Mouse (Mus musculus) embryo, embryonic 11 days (tissue): ENCODE measurements around the gene Trdmt1.
"Not testable (repeated sequence)": the region's sequence is repeated elsewhere in the genome, so short reads cannot be mapped to it uniquely, and the experiment has no call there.

Experiments
- DNase-seq: peaks from one replicate; pipeline ENCODE4 v3.0.0-alpha.2; 2015

Gene Trdmt1

DNA sequence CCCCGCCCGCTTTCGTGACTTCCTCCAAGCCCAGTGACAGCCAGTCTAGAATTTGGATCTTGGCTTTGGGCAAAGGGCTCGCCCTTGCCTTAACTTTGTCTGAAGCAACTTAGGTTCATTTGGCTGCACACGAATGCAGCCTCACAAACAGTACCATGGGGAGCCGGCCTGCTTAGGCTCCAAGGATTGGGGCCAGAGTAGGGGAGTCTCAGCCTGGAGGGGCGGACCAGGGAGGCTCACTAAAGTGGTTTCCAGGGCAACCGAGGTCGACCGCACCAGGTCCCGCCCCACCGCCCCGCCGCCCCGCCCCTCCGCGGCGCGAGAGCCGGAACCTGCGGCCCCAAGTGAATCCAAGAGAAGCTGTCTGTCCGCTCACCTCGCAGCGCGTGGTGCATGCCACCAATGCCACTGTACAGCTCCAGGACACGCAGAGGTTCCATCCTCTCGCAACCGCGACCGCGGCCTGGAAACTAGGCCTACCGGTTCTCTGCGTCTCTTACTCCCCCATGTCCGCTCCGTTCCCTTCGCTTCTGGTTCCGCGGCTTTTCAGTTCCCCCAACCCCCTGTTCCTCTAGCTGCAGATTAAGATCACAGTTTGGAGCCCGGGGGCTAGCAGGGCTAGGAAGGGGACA is at the start of gene Trdmt1:
Gene Trdmt1, minus strand, starts transcription at position 476 of the 632 bp plus-strand sequence.
- DNase-seq = peak; percentile 96

DNA sequence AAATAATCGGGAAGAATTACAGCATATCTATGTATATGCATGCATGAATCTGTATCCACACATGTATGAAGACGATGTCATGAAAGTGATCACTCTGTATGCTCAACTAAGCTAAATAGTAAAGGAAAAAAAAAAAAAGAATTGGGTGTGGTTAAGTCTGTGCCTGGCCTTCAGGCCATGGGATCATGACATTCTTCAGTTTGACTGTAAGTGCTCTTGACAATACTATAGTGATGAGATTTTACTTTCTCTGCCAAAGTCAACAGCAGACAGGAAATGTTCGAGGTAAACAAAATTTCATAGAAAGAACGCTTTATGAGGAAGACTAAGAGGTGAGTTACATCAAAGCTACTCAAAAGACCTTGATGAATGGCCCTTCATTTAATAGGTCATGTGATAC is 48.9 kb upstream of the Trdmt1 start:
- no peak for DNase-seq

DNA sequence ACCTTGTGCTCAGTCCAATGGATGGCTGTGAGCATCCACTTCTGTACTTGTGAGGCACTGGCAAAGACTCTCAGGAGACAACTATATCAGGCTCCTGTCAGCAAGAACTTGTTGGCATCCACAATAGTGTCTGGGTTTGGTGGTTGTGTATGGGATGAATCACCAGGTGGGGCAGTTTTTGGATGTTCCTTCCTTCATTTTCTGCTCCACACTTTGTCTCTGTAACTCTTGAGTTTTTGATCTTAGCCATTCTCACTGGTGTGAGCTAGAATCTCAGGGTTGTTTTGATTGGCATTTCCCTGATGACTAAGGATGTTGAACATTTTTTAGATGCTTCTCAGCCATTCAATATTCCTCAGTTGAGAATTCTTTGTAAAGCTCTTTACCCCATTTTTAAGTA is 39.3 kb upstream of the Trdmt1 start:
- DNase-seq = not testable (repeated sequence)

DNA sequence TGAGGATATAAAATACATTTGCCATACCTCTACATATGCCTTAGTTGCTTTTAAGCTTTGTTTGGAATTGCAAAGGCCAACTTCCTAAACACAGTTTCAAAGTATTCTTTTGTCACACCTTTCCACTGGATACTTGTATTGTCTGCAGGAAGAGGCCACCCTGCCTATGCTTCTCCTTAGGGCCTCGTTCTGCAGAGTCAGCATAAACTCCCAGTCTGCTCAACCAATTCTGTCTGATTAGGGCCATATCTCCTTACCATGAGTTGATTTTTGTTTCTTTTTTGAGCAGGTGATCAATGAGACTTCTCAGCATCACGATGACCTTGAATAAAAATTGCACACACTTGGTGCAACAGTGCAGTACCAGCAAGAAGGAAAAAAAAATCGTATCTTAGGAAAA is 37.7 kb upstream of the Trdmt1 start:
- no peak for DNase-seq

DNA sequence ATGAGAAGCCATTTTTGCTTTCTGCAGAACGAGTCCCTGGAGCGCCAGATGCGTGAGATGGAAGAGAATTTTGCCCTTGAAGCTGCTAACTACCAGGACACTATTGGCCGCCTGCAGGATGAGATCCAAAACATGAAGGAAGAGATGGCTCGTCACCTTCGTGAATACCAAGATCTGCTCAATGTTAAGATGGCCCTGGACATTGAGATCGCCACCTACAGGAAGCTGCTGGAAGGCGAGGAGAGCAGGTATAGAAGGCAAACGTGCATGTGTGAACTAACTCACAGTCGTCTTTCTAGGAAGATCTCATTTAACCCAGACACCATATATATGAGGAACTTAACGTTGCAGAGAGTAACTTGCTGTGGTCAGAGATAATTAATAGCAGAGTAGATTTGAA is 35.5 kb upstream of the Trdmt1 start:
- DNase-seq = no peak

DNA sequence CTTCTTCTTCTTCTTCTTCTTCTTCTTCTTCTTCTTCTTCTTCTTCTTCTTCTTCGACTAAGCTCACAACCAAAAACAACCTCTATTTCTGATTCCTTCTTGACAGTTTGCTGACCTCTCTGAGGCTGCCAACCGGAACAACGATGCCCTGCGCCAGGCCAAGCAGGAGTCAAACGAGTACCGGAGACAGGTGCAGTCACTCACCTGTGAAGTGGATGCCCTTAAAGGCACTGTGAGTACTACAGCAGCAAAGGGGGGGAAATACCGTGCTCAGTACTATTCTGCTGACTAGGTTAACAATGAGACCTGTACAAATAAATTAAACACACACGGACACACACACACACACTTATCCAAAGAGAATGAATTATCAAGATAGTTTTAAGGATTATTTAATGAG is 34.8 kb upstream of the Trdmt1 start:
- DNase-seq = no peak

DNA sequence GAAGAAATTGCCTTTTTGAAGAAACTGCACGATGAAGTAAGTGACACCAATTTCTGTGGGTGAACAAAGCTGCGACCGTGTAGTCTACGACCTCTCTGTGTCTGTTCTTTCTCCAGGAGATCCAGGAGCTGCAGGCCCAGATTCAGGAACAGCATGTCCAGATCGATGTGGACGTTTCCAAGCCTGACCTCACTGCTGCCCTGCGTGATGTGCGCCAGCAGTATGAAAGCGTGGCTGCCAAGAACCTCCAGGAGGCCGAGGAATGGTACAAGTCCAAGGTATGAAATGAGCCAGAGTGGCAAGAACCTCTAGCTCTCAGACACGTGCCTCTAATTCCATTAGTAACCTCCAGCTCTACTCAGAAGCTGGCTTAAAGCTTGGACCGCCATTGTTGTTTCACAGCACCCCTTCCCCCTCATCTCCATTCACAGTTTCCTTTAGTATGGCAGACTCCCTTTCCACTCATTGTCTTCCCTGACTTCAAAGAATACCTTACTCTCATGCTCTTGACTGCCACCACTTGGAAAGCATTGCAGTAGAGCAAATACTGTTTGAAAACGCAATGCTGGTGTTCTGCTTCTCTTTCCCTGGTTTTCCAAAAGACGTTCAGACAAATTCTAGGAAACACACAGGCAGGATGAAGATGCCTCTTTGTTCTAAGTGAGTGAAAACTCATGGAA is 34.1 kb upstream of the Trdmt1 start:
- no peak for DNase-seq

DNA sequence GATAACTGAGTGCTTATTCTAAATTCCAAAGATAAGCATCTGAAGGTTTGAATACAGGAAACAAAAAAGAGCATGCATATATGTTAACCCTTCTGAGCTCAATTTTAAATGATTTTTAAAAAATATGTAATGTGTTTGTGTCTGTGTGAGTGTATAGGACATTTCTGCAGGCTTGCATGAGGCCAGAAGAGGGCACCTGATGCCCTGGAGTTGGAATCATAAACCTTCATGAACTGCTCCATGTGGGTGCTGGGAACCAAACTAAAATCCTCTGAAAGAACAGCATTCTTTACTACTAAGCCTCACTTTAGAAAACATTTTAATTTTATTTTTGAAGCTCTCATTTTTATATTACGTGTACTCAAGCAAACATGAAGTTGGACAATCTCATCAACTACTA is 32.9 kb upstream of the Trdmt1 start:
- no peak for DNase-seq

DNA sequence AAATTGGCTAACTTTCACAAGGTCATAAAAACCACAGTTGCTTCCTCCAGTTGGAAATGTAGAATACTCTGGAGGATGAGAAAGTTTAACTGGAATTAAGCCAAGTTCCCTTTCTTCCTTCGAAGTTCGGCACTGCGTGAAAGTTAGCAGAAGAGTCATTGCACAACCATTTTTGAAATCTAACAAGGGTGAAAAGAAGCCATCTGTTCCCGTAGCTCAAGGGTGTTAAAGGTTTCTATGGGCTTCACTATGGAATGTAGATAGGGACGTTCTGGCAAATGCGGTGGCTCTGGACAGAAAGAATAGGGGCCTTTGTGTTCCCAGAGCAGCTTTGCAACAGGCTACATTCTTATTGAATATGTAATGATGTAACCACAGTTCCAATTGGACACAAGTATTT is 31.5 kb upstream of the Trdmt1 start:
- peak; percentile 69 for DNase-seq

DNA sequence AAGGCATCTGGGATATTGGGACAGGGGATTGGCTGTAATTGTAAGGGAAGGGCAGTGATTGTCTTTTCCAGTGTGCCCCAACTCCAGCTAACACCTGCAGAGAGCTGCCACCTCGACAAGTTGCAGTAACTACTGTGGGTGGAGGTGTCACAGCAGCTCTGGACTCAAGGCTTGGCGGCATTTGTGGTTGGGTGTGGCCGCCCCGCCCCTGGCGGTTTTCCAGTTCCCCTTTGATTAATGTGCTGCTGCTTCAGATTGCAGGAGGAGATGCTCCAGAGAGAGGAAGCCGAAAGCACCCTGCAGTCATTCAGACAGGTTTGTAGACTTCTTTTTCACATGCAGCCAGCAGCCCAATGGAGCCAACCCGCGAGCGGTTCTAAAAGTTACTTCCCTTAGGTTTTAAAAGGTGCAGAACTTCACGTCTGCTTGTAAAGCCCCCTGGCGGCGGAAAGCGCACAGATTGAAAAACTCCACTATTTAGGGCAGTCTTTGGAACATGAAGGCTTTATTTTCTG is 30.9 kb upstream of the Trdmt1 start:
- DNase-seq = peak; percentile 90

DNA sequence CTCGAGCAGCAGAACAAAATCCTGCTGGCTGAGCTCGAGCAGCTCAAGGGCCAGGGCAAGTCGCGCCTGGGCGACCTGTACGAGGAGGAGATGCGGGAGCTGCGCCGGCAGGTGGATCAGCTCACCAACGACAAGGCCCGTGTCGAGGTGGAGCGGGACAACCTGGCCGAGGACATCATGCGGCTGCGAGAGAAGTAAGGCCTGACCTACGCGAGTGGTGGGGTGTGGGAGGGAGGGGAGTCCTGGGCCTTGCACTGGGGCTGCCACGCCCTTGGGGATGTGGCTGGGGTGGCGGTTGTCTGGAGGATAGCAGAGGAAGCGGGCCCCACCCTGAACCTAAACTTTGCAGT is 30.3 kb upstream of the Trdmt1 start:
- peak; percentile 54 for DNase-seq

DNA sequence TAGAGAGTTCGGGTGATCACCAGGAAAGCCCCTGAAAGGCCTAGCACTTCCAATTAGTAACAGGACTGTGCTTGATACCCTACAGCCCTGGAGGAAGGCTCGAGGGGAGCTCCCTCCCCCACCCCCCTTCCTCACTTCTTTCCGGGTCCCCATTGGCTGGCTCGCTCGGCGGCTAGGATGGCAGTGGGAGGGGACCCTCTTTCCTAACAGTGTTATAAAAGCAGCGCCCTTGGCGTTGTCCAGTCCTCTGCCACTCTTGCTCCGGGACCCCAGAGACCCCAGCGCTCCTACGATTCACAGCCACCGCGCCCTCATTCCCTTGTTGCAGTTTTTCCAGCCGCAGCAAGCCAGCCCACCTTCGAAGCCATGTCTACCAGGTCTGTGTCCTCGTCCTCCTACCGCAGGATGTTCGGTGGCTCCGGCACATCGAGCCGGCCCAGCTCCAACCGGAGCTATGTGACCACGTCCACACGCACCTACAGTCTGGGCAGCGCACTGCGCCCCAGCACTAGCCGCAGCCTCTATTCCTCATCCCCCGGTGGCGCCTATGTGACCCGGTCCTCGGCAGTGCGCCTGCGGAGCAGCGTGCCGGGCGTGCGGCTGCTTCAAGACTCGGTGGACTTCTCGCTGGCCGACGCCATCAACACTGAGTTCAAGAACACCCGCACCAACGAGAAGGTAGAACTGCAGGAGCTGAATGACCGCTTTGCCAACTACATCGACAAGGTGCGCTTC is 29.8 kb upstream of the Trdmt1 start:
- DNase-seq = peak; percentile 94

DNA sequence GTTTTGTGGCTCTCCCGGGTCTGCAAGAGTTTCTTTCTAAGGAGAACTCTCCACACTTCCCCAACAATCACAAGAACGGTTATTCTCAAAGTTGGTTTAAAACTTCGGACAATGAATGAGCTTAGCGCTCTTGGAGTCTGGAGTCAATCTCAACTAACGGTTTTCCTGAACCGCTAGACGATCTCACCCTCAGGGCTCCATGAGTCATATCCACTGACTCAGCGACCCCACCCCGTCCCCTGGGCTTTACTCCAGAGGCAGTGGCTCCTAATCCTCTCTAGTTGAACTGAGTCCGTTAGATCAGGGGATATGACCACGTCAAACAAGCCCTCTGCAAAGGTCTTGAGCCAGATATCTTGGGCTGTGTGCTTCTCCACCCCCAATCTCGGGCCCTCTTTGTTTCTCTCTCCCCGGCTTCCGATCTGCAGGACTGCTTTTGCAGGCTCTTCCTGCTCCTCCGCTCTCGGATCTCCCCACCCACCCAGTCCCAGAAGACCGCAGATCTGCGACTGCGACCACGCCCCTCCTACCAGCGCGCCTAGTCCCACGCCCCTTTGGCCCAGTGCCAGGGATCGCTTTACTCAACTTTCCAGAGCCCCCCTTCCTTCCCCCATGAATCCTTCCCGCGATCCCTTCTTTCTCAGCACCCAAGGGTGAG is 29.1 kb upstream of the Trdmt1 start, which contains the start of gene Vim:
Gene Vim, plus strand, starts transcription at position 520 of the 658 bp plus-strand sequence.
- peak; percentile 95 for DNase-seq

DNA sequence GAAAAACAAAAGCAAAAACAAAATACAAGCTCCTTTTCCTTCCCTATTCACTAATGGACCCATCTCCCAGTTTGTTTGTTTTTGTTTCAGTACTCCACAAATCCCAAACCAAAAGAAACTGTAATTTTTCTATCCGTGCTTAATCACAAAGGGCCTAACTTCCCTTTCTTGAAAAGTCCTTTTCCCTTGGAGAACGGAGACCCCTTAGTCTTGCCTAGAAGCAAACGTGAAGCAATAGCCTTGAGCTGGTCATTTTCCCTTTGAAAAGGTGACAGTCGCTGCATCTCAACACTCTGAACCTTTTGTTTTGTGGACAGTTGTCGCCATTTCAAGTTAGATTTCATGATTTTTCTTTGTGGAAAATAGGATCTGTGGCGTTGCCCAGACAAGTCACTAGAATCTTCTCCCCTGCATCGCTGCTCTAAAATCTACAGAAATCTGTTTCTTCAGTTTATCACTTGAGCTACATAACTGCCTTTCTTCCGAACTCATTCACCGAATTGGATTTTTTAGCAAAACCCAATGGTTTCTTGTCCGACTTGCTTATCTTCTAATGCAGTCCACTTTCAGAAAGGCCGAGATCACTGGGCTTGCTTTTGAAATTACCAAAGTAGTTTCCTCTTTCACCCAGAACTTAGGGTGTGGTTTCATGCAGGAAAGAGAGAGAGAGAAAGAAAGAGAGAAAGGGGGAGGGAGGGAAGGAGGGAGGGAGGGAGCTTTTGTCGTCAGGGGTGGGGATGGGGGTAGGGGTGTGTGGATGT is 28.4 kb upstream of the Trdmt1 start:
- DNase-seq = peak; percentile 42

DNA sequence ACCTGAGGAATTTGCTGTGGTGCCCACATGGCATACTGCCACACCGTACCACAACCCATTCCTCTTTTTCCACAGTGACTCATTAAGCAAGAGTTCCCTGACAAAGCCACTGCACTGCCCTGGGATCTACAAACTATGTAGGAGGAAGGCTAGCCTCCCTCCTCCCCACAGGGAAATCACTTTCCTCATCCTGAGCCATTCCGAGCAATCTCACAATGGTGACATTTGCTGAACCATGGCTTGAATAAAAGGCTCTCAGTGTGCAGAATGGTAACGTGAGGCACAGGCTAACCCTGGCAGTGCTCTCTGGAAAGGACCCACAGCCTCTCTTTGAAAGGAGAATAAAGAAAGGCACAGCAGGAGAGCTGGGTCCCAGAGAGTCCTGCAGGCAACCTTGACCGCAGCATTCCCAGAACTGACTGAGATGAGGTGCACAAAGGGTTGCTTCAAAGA is 27.7 kb upstream of the Trdmt1 start:
- peak; percentile 59 for DNase-seq

DNA sequence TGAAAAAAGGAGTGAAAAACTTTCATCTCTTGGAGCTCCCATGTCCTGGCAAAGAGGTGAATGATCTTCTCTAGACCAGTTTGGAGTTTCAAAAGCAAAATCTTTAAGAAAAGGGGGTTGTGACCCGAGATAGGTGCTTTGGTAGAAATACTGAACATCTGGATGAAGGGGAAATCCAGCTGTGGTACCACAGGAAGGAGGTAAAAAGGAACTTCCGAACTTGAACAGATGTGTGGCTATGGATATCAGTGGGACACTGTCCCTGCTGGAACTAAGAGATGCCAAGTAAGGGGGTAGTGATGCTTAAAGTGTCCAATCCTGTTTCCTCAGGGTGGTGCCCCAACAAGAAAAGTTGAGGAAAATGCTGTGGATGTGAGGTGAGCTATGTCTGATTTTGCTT is 25.7 kb upstream of the Trdmt1 start:
- no peak for DNase-seq

DNA sequence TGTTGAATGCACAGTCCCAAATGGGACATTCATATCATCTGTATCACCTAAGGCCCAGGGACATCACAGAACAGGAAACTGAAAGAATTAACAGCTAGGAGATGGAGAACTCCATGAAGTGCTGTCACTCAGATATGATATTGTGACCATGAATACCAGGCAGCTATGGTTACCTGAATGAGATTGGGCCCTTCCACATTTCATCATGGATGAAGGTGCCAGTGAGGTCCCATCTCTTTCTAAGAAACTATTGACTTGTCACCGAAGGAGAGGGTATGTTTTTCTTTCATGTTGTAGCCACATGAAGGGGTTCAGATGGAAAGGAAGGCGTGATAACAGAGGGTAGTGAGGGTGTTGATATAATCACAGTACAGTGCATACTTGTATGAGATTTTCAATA is 15.9 kb upstream of the Trdmt1 start:
- DNase-seq = no peak

DNA sequence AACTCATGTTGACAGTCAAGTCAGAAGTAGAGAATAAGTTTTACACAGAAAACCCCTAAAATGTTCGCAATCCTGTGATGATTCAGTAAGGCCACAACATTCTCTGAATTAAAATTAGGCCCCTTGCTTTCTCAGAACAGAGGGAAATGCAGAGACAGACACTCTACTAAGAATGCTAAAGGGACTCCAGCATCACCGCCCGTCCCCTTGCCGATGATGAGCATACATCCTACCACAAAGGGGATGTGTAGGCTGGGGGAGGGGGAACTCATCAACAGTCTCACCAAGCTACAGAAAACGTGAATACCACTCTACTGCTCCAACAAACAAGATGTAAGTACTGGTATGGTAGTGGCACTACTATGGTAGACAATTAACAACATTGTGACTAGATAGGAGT is 15.3 kb upstream of the Trdmt1 start:
- no peak for DNase-seq

DNA sequence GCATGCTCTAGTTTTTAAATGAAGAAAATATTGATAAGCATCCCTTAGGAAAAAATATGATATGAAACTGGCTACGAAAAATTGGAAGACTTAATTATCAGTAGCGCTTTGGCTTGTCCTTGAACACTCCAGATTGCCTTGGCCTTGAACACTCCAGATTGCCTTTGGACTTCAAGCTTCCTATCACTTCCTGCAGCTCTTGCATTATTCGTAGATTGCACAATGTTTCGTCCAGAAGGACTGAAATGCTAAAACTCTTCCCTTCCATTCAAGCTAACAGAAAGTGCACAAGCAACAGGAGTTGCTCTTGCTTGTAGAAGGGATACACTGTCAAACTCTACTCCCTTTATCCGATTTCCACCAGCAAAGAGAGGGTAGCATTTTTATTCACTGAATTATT is 14.8 kb upstream of the Trdmt1 start:
- no peak for DNase-seq

DNA sequence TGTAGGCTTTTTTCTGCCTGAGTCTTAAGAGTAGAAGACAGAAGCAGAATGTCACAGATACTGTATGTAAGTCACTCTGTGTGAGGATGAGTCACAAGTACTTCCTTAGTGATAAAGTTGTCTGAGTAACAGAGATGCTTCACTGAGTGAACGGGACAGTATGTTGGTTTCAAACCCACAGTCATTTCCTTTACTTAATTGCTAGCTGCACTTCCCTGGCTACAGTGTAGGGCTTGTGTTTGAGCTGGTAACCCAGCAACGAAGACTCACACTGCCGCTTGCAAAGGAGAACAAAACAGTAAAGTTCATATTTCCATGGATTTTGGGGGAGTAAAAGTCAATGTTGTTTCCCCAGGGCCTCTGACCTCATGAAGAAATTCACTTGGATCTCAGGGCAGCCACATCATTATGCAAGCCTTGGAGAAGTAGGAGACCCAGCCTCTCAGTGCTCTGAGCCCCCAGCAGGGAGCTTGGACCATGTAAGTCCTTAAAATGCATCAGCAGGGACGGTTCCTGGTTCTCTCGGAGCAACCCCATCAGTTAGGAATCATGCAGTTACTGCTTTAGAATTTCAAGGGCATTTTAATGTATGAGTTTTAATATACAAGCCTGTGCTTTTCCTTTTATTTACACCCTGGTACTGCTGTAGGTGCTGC is 14.3 kb upstream of the Trdmt1 start:
- DNase-seq = no peak

DNA sequence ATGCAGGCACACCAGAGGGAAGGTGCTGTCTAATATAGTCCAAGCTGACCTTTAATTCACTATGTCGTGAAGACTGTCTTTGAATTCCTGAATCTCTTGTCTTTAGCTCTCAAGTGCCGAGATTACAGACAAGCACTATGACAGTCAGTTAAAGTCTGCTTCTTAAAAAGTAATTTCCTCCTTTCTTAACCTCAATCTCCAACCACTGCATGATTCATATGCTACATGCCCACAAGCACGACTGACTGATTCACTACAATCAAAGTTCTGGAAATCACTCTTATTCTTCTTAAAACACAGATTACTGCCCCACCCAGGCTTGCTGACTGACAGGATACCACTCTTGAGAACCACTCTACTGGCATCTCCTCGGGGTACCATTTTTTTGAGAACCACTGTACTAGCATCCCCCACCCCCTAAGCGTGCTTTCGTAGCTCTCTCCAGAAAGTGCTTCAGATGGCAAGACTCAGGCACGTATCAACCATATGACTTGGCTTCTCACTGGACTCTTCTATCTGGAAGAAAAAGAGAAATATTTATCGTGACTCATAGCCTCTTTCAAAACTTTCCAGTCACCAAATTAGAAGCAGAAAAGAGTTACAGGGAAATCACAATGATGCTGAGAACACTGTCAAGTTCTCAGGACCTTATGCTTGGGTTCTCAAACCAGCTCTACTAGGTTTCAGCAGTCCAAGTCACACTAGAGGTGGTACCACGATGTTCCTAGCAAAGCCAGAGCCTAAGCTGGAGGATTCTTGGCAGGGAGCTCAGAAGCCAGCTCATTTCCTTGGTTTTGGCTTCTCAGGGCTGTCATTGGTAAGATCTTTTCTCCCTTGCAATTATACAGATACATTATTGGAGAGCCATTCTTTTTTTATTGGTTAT is 12.9 kb upstream of the Trdmt1 start:
- DNase-seq = no peak
